Mouse (Mus musculus): Measurements from ENCODE around the gene Foxc2.

- TF ChIP-seq POLR2A (IDR thresholded peaks at IDR 0.05; ENCODE audit: borderline replicate concordance, control insufficient read depth, low read depth, low read length) (no peak), CTCF (IDR thresholded peaks at IDR 0.05; ENCODE audit: control insufficient read depth, insufficient read depth, low read length) (no peak)
These were observed 31.0 kb upstream of the Foxc2 start for GRCm38 (mm10) chr8:121085011-121085410.

Data from bone marrow, adult 2 months (tissue).